Mouse (Mus musculus) embryo, embryonic 10.5 days (tissue): ENCODE results near the gene Pex7.

Experiments used
- DNase-seq: peaks from one replicate; pipeline ENCODE4 v3.0.0-alpha.2; 2015; ENCODE audit warnings: low spot score

The Pex7 gene

GRCm38 (mm10) chr10:19876669-19877068 lies 30.8 kb downstream of the Pex7 start:
- no peak for DNase-seq

DNA sequence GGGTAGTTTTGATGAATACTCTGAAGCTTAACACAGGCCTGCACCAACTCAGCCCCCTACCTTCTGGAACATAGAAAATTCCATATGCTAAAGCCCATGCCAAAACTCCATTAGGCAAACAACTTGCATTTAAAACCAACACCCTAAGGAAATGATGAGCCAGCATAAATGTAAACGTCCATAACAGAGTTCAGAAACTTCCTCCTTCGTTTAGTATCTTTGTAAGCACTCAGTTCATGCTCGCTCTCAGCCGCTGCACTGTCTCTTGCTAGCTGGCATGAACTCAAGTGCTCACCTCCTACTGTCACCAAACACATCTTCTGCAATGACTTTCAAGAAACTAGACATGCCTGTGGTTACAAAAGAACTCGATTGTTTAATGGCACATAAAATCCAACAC lies 32.1 kb downstream of the Pex7 start:
- DNase-seq, result no peak

DNA sequence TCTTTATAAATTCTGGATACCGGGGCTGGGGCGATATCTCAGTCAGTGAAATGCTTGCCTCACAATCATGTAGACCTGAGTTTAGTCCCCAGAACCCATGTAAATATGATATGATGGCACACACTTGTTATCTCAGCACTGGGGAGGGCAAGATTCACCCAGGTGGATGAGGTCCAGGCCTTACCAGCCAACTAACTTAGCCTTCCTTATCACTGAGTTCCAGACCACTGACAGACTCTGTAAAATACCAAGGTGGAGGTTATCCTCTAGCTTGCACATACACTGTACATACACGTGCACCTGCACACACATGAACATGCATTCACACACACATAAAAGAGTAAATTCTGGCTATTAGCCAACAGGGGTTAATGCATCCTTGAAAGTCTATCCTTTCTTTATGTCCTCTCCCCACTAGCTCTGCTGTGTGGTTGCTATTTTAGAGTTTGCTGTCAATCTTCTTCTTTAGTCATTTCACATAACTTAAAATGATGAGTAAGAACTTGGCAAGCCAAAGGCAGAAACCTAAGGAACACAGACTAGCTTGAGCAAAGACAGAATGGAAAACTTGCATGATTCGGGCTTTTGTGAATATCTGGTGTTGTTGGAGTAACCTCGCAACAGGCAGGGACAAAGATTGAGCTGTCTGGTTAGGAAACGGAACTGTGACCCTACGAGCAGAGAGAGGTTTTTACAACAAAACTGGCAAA lies 51.7 kb downstream of the Pex7 start:
- DNase-seq, result no peak

DNA sequence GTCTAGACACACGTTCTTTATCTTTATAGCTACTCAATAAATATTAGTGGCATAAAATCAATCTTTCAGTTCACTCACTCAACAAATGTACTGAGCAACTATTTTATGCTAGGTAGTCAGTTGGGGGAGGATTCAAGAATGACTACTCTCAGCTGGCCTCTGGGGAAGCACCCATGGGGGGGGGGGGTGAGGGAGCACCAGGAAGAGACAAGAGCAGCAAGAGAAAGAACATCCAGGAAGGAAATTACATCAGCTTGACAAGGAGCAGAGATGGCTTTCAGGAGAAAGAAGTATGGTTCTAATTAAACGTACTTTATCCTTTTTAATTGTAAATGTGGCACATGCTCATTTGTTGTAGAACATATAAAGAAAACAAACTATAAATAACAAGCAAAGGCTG lies 53.9 kb downstream of the Pex7 start:
- no peak for DNase-seq

- DNase-seq, result no peak
Observed at GRCm38 (mm10) chr10:19852776-19853175, 54.7 kb downstream of the Pex7 start.

GRCm38 (mm10) chr10:19850998-19851691 lies 56.3 kb downstream of the Pex7 start, which contains the start of gene Slc35d3:
Gene Slc35d3, minus strand, starts transcription at chr10:19851459.
- peak; percentile 39 for DNase-seq

GRCm38 (mm10) chr10:19850544-19850997 lies 56.9 kb downstream of the Pex7 start:
- DNase-seq, result peak; percentile 68

- DNase-seq, result peak; percentile 41
Observed at GRCm38 (mm10) chr10:19849771-19850365, 57.6 kb downstream of the Pex7 start.

DNA sequence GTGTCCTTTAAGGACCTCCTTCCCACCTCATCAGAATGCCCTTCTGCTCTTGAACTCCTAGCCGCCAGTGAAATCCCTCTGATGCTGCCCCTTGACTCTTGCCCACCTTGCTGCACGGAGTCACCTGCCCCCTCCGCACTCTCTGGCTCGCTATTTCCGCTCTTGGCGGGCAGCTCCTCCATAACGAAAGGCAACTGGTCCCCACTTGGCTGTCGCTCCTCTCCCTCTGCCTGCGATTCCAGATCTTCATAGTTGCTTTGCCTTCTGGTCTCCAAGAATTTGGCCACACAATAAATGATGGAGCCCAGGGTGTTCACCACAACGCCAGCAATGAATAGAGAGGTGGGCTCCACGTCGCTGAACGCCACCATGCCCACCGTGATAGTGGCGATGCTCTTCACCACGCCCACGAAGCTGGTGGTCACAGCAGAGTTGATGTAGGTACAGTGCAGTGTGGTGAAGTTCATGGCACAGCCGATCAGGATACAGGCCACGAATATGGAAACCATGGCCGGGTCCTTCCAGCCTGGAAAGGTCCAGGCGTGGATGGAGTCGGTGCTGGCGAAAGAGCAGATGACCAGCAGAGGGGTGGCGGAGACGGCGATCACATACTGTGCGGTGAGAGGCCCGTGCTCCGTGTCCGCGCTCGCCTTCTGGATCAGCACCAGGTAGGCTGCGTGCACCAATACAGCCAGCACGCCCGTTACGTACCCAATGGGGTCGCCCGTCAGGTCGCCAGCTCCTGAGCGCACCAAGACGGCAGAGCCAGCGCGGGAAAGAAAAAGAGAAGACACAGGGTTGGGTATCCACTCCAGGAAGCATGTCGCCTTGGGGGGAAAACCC lies 58.3 kb downstream of the Pex7 start:
- DNase-seq, result peak; percentile 28

GRCm38 (mm10) chr10:19839836-19840235 lies 67.7 kb downstream of the Pex7 start:
- no peak for DNase-seq

DNA sequence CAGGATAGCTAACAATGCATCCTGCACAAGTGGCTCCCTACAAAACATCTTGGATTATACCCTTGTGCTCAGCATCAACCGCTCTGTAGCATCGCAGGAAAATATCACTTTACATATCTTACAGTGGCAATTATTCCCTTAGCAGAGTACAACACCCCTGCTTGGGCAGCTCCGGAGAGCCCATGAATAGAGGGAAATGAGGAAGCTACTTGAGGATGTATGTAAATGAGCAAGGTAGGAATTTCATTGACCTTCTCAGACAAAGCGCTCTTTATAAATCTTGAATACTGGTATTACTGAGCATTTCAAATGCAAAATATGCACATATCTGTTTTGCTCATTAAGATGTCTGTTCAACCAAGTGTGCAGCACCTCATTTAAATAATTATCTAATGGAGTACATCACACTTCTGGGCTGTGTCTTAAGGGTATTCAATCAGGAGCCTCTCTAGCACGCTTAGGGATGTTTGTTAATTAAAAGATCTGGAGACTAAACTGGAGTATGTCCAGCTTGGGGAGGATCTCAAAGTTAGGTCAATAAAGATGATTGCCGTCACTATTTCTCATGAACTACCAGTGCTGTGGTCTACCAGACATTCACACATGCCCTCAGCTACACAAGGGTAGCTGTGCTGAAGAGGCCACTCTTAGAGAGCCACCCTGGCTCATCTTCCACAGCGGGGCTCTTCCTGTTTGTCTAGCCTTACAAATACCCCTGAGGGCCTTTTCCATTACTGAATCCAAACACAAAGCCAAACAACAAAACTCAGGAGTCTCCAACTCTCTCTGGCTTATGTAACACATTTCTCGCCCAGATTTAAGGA lies 71.4 kb downstream of the Pex7 start:
- DNase-seq, result no peak

DNA sequence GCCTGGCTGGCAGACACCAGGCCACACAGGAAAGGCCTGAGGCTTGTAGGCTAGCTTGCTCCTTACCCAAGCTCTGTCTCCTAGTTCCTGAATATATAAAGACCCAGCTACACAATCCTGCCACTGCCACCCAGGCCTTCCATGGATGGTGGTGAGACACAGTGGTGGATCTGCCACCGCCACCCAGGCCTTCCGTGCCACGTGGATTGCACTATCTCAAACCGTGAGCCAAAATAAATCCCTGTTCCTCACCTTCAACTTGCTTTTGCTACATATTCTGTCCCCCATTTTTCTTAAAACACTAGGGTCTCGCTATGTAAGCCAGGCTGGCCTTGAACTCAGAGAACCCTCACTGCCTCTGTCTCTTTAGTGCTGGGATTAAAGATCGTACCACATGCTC lies 73.3 kb downstream of the Pex7 start:
- no peak for DNase-seq

DNA sequence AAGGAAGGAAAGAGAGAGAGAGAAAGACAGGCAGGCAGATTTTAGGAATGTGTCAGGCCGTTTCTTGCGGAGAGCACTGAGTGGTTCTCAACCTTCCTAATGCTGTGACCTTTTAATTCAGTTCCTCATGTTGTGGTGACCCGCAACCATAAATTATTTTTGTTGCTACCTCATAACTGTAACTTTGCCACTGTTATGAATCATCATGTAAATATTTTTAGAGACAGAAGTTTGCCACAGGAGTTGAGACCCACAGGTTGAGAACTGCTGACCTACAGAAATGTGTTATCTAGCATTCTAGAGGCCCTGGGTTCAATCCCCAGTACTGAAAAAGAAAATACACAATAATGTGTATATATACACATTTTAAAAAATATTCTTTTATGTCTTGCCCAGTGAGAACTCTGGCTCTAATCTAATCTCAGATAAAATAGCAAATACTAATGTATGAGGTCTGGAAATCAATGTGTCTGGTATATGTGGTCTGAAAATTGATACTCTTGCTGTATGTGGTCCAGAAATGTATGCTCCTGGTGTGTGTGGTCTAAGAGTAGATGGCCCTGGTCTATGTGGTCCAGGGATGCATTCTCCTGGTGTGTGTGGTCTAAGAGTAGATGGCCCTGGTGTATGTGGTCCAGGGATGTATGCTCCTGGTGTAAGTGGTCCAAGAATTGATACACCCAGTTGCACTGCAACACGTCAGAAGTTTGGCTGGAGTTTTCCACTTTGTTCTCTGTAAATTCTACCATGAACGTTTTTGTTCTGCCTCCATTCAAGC lies 76.2 kb downstream of the Pex7 start:
- no peak for DNase-seq

DNA sequence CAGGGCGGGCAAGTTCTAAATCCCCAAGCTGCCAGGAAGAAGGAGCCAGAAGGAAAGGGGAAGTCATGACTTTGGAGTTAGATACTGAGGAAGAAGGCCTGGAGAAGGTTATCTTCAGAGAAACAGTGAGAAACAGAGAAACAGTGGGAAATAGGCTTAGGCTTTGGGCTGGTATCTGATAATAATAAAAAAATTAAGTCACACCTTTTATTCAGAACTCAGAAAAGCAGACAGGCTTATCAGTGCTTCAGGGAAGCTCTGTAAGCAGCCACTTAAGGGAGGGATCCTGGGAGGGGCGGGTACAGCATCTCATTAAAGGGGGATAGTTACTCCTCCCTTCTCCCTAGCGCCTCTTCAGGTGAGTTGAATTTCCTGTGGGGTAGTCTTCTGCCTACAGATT lies 86.5 kb downstream of the Pex7 start:
- no peak for DNase-seq

DNA sequence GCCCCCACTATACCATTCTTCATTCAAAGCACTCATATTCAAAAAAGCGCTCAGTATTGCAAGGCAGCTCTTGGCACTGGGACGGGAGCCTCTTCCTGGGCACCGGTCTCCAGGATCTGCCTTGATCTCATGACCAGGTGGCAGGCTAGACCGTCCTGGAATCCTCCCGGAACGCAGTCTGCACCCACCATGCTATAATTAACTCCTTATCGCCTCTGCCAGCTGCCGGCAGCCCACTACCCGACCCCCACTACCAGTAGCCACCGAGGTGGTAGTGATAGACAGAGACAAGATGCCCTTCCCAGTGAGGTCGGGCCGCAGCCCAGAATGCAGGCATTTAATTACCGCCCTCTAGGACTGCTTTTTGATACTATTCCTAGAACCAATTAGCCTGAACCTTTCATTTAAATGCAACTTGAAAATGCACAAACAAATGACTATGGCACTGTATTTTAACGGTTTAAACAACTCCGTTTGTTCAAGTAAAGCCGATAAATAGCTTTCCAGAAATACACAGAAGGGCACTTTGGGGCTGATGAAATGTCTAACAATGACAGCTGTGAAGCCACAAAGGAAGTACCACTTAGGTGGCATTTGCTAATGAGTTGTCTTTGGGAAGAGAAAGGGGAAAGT lies 88.7 kb downstream of the Pex7 start:
- no peak for DNase-seq

DNA sequence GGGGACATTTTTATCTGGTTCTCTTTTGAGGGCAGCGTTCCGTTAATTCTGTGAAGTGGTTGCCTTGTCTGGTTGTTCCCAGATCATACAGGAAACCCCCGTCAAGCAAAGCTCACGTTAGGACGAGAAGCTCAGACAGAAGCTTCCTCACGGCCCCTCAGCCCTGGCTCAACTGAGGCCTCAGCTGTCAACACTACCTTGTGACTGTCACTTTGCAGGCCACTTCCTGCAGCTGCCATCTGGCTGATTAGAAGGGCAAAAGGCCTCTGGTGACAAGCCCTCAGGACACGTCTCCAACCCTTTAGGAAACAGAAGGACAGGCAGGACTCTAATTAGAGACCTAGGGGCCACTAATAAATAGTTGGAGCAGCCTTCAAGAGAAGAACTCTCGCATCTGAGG lies 92.1 kb downstream of the Pex7 start:
- DNase-seq, result peak; percentile 6

DNA sequence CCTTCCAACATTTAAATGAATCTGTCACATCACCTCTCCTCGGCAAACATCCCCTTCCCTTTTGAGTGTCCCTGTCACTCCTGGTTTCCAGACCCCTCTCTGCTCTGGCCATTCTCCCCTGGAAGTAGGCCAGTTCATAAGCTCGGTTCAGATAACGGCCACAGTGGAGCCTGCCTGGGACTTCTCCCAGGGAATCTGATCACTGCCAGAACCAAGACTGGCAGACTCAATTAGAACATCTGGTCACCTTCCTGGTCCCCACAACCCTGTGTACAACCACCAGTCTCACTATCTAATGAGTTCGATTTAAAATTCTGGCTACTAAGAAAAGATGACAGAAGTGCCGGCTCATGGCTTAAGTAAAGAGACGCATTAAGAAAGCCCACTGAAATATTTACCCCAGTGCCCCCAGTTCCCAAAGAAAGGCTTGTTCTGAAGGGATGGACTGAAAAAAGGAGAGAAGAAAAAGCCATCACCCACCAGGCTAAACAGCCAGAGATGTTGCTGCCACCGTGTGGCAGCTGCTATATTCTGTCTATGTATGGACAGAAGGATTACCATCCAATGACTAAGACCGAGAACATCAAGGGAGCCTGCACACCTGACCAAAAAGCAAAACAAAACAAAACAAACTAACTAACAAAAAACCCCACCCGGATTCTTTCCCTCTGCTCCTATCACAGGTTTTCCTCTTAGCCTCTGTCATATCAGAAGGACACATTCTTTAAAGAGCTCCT lies 95.9 kb downstream of the Pex7 start:
- DNase-seq, result peak; percentile 53

GRCm38 (mm10) chr10:19804763-19805162 lies 102.7 kb downstream of the Pex7 start:
- DNase-seq, result no peak
